Mouse (Mus musculus) testis, adult 2 months (tissue): ENCODE data around the gene Klk1b8. TPM values are rescaled to one million over a fixed set of nuclear protein-coding genes. Genes with fewer than 3 reads are reported as not detected.
"Not testable (repeated sequence)": the region's sequence is repeated elsewhere in the genome, so short reads cannot be mapped to it uniquely, and the experiment has no call there.

Source experiments
- H3K27ac ChIP-seq: fragments of 200-500 bp; 2 replicates; pipeline ENCODE4 v1.5.1; 2012; ENCODE audit warnings: low read depth, low read length; ENCODE audit not compliant: control insufficient read depth, insufficient read depth
- H3K27me3 ChIP-seq: fragments of 200-500 bp; 2 replicates; pipeline ENCODE4 v1.6.1; 2012; ENCODE audit warnings: mild to moderate bottlenecking, low read length, moderate library complexity; ENCODE audit not compliant: control insufficient read depth, insufficient read depth
- H3K36me3 ChIP-seq: fragments of 200-500 bp; 2 replicates; pipeline ENCODE4 v1.6.1; 2012; ENCODE audit warnings: mild to moderate bottlenecking, low read length; ENCODE audit not compliant: control insufficient read depth, insufficient read depth
- H3K4me1 ChIP-seq: fragments of 200-500 bp; 2 replicates; pipeline ENCODE4 v1.6.1; 2012; ENCODE audit warnings: low read length; ENCODE audit not compliant: control insufficient read depth, insufficient read depth
- H3K4me3 ChIP-seq: fragments of 200-500 bp; 2 replicates; pipeline ENCODE4 v1.5.1; 2012; ENCODE audit warnings: low read depth, mild to moderate bottlenecking, low read length, moderate library complexity, mixed read lengths; ENCODE audit not compliant: control insufficient read depth
- CTCF ChIP-seq: fragments of 200-500 bp; IDR thresholded peaks from 2 replicates; pipeline ENCODE4 v1.5.1; 2012; ENCODE audit warnings: low read depth, mild to moderate bottlenecking, inconsistent platforms, low read length, moderate library complexity; ENCODE audit not compliant: control insufficient read depth, insufficient read depth, insufficient replicate concordance
- POLR2A ChIP-seq: fragments of 200-500 bp; IDR thresholded peaks from 2 replicates; pipeline ENCODE4 v1.6.1; 2012; ENCODE audit warnings: low read depth, mild to moderate bottlenecking, inconsistent platforms, low read length, moderate library complexity; ENCODE audit not compliant: control insufficient read depth
- polyA plus RNA-seq: library from polyadenylated mRNA; depleted of rRNA; stranded (reverse); fragments of >200 nt; gene quantifications from 2 replicates; pipeline ENCODE4 v1.2.3, GENCODE M21; 2012

The Klk1b8 gene
- polyA plus RNA-seq, 1 experiment, result 107 TPM

DNA sequence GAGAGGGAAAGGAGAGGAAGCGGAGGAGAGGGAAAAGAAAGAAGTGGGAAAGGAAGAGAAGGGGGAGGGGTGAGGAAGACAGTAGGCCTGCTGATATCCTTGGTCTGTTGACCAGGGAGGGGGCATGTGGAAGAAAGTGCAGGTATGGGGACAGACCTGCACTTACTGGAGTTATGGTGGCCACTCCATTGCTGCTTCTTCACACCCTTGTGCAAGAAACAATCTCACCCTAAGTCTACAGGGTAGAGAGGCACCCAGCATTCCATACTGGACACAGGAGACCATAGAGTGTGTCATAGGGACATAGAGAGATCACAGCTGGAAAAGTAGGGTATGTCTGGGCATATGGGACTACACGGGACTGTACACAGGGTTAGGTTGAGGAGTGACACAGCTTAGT lies 28.5 kb upstream of the Klk1b8 start:
- Histone ChIP-seq H3K4me3 (no peak overlapping the region), H3K27me3 (no peaks in the 10 kb centered on the region), H3K27ac (no peak overlapping the region), H3K36me3 (no peaks in the 10 kb centered on the region), H3K4me1 (peaks cover 10% of the 10 kb centered on the region)
- TF ChIP-seq POLR2A (no peak), CTCF (no peak)

DNA sequence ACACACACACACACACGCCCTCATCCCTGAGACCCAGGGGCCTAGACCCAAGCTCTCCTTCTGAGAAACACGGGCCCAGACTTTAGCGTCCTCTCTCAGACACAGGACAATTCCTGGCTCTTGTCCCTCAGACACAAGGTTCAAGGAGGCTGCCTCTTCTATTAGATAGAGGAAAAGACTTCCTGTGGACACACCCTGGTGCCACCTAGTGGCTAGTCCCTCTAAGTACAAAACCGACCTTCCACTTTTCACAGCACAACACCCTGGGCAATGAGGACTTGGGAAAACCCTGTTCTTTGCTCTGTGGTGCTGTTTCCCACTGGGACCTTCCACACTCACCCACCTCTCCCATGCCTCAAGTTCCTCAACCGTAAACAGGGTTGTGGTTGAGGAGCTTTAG lies 24.5 kb upstream of the Klk1b8 start:
- Histone ChIP-seq H3K4me1 (peaks cover 7% of the 10 kb centered on the region), H3K36me3 (no peaks in the 10 kb centered on the region), H3K4me3 (no peak overlapping the region), H3K27me3 (no peaks in the 10 kb centered on the region), H3K27ac (no peak overlapping the region)
- no peak for TF ChIP-seq POLR2A
- TF ChIP-seq CTCF, result no peak

DNA sequence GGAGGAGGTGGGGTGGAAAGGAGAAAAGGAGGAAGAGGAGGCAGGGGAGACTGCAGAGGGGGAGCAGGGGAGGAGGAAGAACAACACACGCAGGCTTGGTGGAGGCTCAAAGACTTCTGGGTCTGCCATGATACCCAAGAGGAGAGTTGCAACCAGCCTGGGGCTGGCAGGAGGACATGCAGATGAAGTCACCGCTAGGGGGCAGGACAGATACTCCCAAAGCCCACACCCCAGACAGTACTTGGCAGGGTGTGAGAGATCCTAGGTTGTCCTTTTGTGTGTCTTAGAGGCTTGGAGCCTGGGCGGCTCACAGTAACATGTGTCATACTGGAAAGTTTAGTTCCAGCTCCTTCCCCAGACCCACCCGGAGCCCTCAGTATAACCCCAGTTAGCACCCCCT lies 21.9 kb upstream of the Klk1b8 start:
- peak overlapping the region; percentile 64 for H3K4me3 ChIP-seq
- peaks cover 7% of the 10 kb centered on the region for H3K4me1 ChIP-seq
- H3K36me3 ChIP-seq, result no peaks in the 10 kb centered on the region
- H3K27ac ChIP-seq, result no peak overlapping the region
- no peaks in the 10 kb centered on the region for H3K27me3 ChIP-seq
- no peak for TF ChIP-seq POLR2A
- TF ChIP-seq CTCF, result peak; percentile 64; the same call in 1 of the 2 replicates

DNA sequence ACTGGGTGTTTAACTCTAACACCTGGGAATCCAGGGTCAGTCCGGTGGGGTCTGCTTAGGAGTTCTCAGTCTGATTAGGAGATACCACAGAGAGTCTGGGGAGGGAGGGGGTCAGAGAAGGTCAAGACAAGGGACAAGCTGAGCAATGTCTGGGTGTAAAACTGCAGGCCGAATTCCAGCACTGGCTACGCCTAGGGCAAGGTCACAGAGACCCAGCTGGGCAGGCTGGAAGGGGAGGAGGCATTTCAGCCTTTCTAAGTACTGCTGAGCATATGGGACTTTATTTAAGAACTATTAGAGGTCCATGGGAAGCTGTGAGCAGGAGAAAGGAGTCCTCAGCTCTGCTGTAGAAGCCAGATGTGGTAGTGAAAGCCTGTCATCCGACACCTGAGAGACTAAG lies 18.1 kb upstream of the Klk1b8 start:
- Histone ChIP-seq H3K36me3 (no peaks in the 10 kb centered on the region), H3K4me3 (no peak overlapping the region), H3K27me3 (no peaks in the 10 kb centered on the region), H3K4me1 (peaks cover 10% of the 10 kb centered on the region), H3K27ac (no peak overlapping the region)
- TF ChIP-seq CTCF (no peak), POLR2A (no peak)

DNA sequence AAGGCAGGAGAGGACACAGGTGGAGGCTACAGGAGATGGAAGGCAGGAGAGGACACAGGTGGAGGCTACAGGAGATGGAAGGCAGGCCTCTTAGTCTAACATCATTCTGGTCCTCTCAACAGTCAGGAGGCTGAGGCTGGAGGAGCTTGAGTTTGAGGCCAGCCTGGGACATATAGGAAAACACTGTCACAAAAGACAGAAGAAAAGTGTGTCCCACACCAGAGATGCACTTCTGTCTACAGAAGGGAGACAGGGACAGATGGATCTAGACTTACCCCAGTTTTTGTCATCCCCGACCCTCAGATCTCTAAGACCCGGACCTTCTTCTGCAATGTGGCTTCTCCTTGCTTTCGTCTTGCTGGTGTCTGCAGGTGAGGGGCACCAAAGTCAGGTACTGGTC lies 17.0 kb upstream of the Klk1b8 start, which contains the start of gene Klk15:
Klk15 (plus strand) TSS at position 301 of the 400 bp plus-strand sequence.
- no peak within 1 kb of the TSS for H3K27ac ChIP-seq
- H3K27me3 ChIP-seq, result no peaks in the 10 kb centered on the region
- TF ChIP-seq POLR2A (no peak), CTCF (no peak)
- H3K4me3 ChIP-seq, result no peak within 1 kb of the TSS
- no peaks in the 10 kb centered on the region for H3K36me3 ChIP-seq
- peaks cover 13% of the 10 kb centered on the region for H3K4me1 ChIP-seq

DNA sequence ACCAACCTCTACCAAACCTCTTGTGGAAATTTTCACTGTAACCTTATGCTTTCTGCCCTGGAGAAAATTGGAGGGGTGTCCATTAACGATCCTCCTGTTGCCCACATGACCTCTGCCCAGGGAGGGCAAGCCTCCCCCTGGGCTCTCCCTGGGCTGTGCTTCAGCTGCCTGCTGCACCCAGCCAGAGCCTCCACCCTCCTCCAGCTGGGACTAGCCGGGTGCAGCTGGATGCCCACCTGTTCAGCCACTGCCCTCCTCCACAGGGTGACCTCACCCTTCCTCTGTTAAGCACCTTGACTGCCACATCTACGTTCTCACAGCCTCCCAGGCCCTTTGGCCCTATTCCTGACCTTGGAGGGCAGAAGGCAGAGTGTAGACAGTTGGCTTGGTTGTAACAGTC lies 15.7 kb upstream of the Klk1b8 start:
- Histone ChIP-seq H3K27me3 (no peaks in the 10 kb centered on the region), H3K36me3 (no peaks in the 10 kb centered on the region), H3K27ac (no peak overlapping the region), H3K4me3 (no peak overlapping the region), H3K4me1 (peaks cover 6% of the 10 kb centered on the region)
- TF ChIP-seq CTCF, result no peak
- TF ChIP-seq POLR2A, result no peak

DNA sequence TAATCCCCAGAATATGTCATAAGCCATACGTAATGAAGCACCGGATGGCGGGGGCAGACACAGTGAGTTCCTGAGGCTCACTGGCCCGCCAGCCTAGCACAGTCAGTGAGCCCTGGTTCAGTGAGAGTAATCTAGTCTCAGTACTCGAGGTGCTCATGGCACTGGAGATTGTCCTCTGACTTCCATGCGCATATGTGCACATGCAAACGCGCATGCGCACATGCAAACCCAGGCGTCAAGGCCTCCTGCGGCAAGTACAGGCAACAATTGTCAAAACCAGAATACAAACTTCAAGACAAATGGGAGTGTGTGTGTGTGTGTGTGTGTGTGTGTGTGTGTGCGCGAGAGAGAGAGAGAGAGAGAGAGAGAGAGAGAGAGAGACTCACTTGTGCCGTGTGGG lies 13.9 kb upstream of the Klk1b8 start:
- Histone ChIP-seq H3K27ac (no peak overlapping the region), H3K4me3 (no peak overlapping the region), H3K4me1 (peaks cover 6% of the 10 kb centered on the region), H3K27me3 (no peaks in the 10 kb centered on the region), H3K36me3 (no peaks in the 10 kb centered on the region)
- TF ChIP-seq CTCF (no peak), POLR2A (no peak)

DNA sequence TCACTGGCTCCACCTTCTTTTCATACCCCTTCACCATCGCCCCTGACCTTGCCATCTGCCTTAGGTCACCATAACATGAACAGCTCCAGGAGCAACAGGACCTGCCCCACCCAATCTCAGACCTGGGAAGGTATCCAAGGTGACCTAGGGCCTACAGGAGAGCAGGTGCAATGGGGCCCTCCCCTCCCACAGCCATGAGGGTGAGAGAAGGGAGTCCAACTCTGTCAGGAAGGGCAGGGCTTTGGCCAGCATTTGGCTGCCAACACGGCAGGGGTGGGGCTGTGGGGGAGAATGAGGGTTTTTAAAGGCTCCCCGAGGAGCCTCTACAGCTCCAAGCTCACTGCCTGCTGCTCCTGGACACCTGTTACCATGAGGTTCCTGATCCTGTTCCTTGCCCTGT lies 8.2 kb upstream of the Klk1b8 start:
- not testable (repeated sequence) for H3K36me3 ChIP-seq, H3K27me3 ChIP-seq, H3K4me1 ChIP-seq, H3K27ac ChIP-seq
- H3K4me3 ChIP-seq, result peak overlapping the region; percentile 81
